Mouse (Mus musculus) MEL (cell line): ENCODE data around the gene Alg12. TPM values are rescaled to one million over a fixed set of nuclear protein-coding genes. Genes with fewer than 3 reads are reported as not detected.

Source experiments
- DNase-seq: peaks from one replicate; pipeline ENCODE4 v3.0.0; 2011; ENCODE audit warnings: low read depth, low spot score
- H3K27ac ChIP-seq: 2 replicates; pipeline ENCODE4 v1.5.1; 2012; ENCODE audit warnings: low read depth, mild to moderate bottlenecking, control low read depth, low read length, moderate library complexity; ENCODE audit not compliant: control insufficient read depth
- H3K27me3 ChIP-seq, 2 experiments: fragments of 150-350 bp in 1 of 2; sonication (generic) in 1 of 2; 2 replicates each; pipeline ENCODE4 v1.6.1; 2012; ENCODE audit warnings: low read length in 2 of 2, mild to moderate bottlenecking in 2 of 2, improper control_type of control experiment in 1 of 2, moderate library complexity in 1 of 2; ENCODE audit not compliant: insufficient read depth in 2 of 2, control insufficient read depth in 1 of 2
- H3K36me3 ChIP-seq, 2 experiments: 2 replicates each; pipeline ENCODE4 v1.6.1; 2012 to 2014; ENCODE audit warnings: low read length in 2 of 2, improper control_type of control experiment in 1 of 2, inconsistent platforms in 1 of 2, mild to moderate bottlenecking in 1 of 2; ENCODE audit not compliant: insufficient read depth in 2 of 2, control insufficient read depth in 1 of 2
- H3K4me1 ChIP-seq, 2 experiments: fragments of 150-350 bp in 1 of 2; sonication (generic) in 1 of 2; 2 replicates each; pipeline ENCODE4 v1.6.1; 2012; ENCODE audit warnings: low read length in 2 of 2, improper control_type of control experiment in 1 of 2, mild to moderate bottlenecking in 1 of 2; ENCODE audit not compliant: insufficient read depth in 2 of 2, control insufficient read depth in 1 of 2
- H3K4me3 ChIP-seq, 2 experiments: fragments of 150-350 bp in 1 of 2; sonication (generic) in 1 of 2; 2 replicates each; pipeline ENCODE4 v1.5.1; 2012; ENCODE audit warnings: low read depth in 2 of 2, low read length in 2 of 2, mild to moderate bottlenecking in 2 of 2, moderate library complexity in 2 of 2, control low read depth in 1 of 2, improper control_type of control experiment in 1 of 2; ENCODE audit not compliant: control insufficient read depth in 1 of 2, insufficient read depth in 1 of 2
- H3K79me2 ChIP-seq: 2 replicates; pipeline ENCODE4 v1.6.1; 2012; ENCODE audit warnings: mild to moderate bottlenecking, low read length, moderate library complexity; ENCODE audit not compliant: control insufficient read depth, poor library complexity, insufficient read depth
- H3K9ac ChIP-seq: 2 replicates; pipeline ENCODE4 v1.6.1; 2012; ENCODE audit warnings: low read depth, mild to moderate bottlenecking, control low read depth, low read length, moderate library complexity; ENCODE audit not compliant: control insufficient read depth, poor library complexity, severe bottlenecking
- H3K9me3 ChIP-seq: fragments of 150-350 bp; sonication (generic); replicated peaks from 2 replicates; pipeline ENCODE4 v1.6.1; 2012; ENCODE audit warnings: mild to moderate bottlenecking, low read length, improper control_type of control experiment, moderate library complexity; ENCODE audit not compliant: insufficient read depth
- ELF1 ChIP-seq: IDR thresholded peaks from 2 replicates; pipeline ENCODE4 v1.6.1; 2014; ENCODE audit warnings: low read depth, mild to moderate bottlenecking, inconsistent platforms, low read length, improper control_type of control experiment, moderate library complexity
- EP300 ChIP-seq, 2 experiments: IDR thresholded peaks; 2 replicates each; pipeline ENCODE4 v1.6.1; 2011; ENCODE audit warnings: improper control_type of control experiment in 2 of 2, low read length in 2 of 2, low read depth in 1 of 2, mild to moderate bottlenecking in 1 of 2
- JUND ChIP-seq: IDR thresholded peaks from 2 replicates; pipeline ENCODE4 v1.6.1; 2011; ENCODE audit warnings: low read depth, mild to moderate bottlenecking, improper control_type of control experiment, low read length
- KAT2A ChIP-seq: conservative IDR thresholded peaks from 2 replicates; pipeline ENCODE4 v1.6.1; 2012; ENCODE audit warnings: low read depth, low read length, improper control_type of control experiment, inconsistent platforms
- MAX ChIP-seq: IDR thresholded peaks from 2 replicates; pipeline ENCODE4 v1.6.1; 2011; ENCODE audit warnings: low read length, improper control_type of control experiment
- MEF2A ChIP-seq: IDR thresholded peaks from 2 replicates; pipeline ENCODE4 v1.6.1; 2014; ENCODE audit warnings: low read depth, mild to moderate bottlenecking, inconsistent platforms, low read length, improper control_type of control experiment; ENCODE audit not compliant: poor library complexity, insufficient replicate concordance, severe bottlenecking; ENCODE audit errors: extremely low read depth
- MYB ChIP-seq: IDR thresholded peaks from 2 replicates; pipeline ENCODE4 v1.6.1; 2011; ENCODE audit warnings: mild to moderate bottlenecking, low read depth, low read length, improper control_type of control experiment
- MYC ChIP-seq: IDR thresholded peaks from 2 replicates; pipeline ENCODE4 v1.6.1; 2011; ENCODE audit warnings: low read depth, mild to moderate bottlenecking, low read length, improper control_type of control experiment, moderate library complexity
- NRF1 ChIP-seq: IDR thresholded peaks from 2 replicates; pipeline ENCODE4 v1.6.1; 2014; ENCODE audit warnings: low read depth, mild to moderate bottlenecking, inconsistent platforms, low read length, improper control_type of control experiment, moderate library complexity; ENCODE audit not compliant: poor library complexity, insufficient read depth, severe bottlenecking
- RCOR1 ChIP-seq: IDR thresholded peaks from 2 replicates; pipeline ENCODE4 v1.6.1; 2012; ENCODE audit warnings: low read depth, mild to moderate bottlenecking, inconsistent platforms, low read length, improper control_type of control experiment
- SIN3A ChIP-seq: IDR thresholded peaks from 2 replicates; pipeline ENCODE4 v1.6.1; 2012; ENCODE audit warnings: low read length, improper control_type of control experiment, inconsistent platforms
- SMC3 ChIP-seq: IDR thresholded peaks from 2 replicates; pipeline ENCODE4 v1.6.1; 2011; ENCODE audit warnings: low read depth, low read length, improper control_type of control experiment
- TCF12 ChIP-seq: IDR thresholded peaks from 2 replicates; pipeline ENCODE4 v1.6.1; 2014; ENCODE audit warnings: low read depth, mild to moderate bottlenecking, inconsistent platforms, low read length, improper control_type of control experiment, moderate library complexity
- UBTF ChIP-seq: IDR thresholded peaks from 2 replicates; pipeline ENCODE4 v1.6.1; 2012; ENCODE audit warnings: low read depth, mild to moderate bottlenecking, inconsistent platforms, low read length, improper control_type of control experiment, moderate library complexity, borderline replicate concordance; ENCODE audit not compliant: insufficient read depth
- USF2 ChIP-seq, 2 experiments: IDR thresholded peaks; 2 replicates each; pipeline ENCODE4 v1.6.1; 2011 to 2012; ENCODE audit warnings: improper control_type of control experiment in 2 of 2, low read length in 2 of 2, borderline replicate concordance in 1 of 2, inconsistent platforms in 1 of 2, low read depth in 1 of 2, mild to moderate bottlenecking in 1 of 2; ENCODE audit not compliant: insufficient read depth in 1 of 2
- ZC3H11A ChIP-seq: IDR thresholded peaks from 2 replicates; pipeline ENCODE4 v1.6.1; 2012; ENCODE audit warnings: low read depth, mild to moderate bottlenecking, inconsistent platforms, low read length, improper control_type of control experiment
- polyA plus RNA-seq, 2 experiments: library from polyadenylated mRNA; stranded (reverse) in 1 of 2; unstranded in 1 of 2; fragments of >175 nt in 1 of 2; fragments of >200 nt in 1 of 2; gene quantifications; 2 replicates each; pipeline versions ENCODE4 v1.2.1 to v1.2.4; 2012; ENCODE audit warnings: low replicate concordance in 2 of 2, low read depth in 1 of 2; ENCODE audit not compliant: insufficient read length in 2 of 2, insufficient read depth in 1 of 2, missing spikeins in 1 of 2
- total RNA-seq: library from RNA; depleted of rRNA; stranded (reverse); fragments of 300-350 nt; gene quantifications from 2 replicates; pipeline ENCODE4 v1.2.3, GENCODE M21; 2012

Gene Alg12
- total and polyA plus RNA-seq, 3 experiments, result 13.7 to 18.6 TPM; not detected in 1

DNA sequence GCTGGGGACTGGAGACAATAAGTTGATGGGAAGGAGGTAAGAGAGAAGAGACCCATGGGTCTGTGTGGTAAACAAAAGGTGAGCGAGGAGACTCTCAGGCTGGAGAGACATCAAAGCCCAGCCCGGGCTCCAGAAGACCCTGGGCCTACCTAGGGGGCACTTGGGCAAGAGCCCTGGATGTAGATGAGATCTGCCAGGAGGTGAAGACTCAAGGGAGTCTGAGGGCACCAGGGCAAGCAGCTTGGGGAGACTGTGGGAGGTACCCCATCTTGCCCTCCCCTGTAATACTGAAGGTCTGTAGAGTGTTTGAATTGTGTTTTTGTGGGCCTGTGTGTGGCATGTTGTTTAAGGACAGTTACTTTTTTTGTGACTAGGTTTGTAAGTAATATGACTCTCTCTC lies 39.6 kb upstream of the Alg12 start:
- Histone ChIP-seq H3K9ac (no peak overlapping the region), H3K27ac (no peak overlapping the region), H3K36me3 (peaks cover 0 to 4% of the 10 kb centered on the region in 2 experiments; a peak in 2 of 4 replicates), H3K4me3 (no peak overlapping the region), H3K9me3 (no peaks in the 10 kb centered on the region), H3K79me2 (peaks cover 12% of the 10 kb centered on the region), H3K27me3 (peaks cover 0 to 2% of the 10 kb centered on the region in 2 experiments; a peak in 1 of 4 replicates), H3K4me1 (peaks cover 0 to 5% of the 10 kb centered on the region in 2 experiments; a peak in 2 of 4 replicates)
- DNase-seq, result no peak
- TF ChIP-seq ELF1 (no peak), RCOR1 (no peak), KAT2A (no peak), TCF12 (no peak), ZC3H11A (no peak), SIN3A (no peak), USF2 (IDR thresholded peaks at IDR 0.05; ENCODE audit: borderline replicate concordance in 1 of 2, insufficient read depth in 1 of 2, low read depth in 1 of 2, low read length in 2 of 2) (no peak), SMC3 (no peak), NRF1 (no peak), MAX (no peak), EP300 (IDR thresholded peaks at IDR 0.05; ENCODE audit: low read depth in 1 of 2, low read length in 2 of 2) (no peak), MYB (no peak), MYC (no peak), JUND (no peak)

DNA sequence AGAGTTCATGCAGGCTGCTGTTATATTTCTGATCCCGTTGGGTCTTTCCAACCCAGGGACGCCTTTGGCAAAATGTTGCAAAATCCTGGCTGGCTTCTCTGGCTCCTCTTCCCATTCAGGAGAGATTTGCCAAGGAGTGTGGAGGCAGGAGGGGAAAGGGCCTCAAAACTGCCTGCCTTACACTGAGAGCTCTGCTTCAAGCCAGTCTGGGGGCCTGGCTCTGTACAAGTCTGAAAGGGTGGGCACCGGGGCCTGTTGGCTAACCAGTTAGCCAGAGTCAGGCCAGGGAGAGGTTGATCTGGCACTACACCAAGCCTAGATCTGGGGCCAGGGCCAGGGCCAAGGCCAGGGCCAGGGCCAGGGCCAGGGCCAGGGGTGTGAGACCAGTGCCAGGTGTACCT lies 39.0 kb upstream of the Alg12 start:
- H3K9ac ChIP-seq, result no peak overlapping the region
- H3K4me3 ChIP-seq, result no peak overlapping the region
- DNase-seq, result no peak
- H3K27ac ChIP-seq, result no peak overlapping the region
- H3K36me3 ChIP-seq, result peaks cover 0 to 4% of the 10 kb centered on the region in 2 experiments; a peak in 2 of 4 replicates
- no peaks in the 10 kb centered on the region for H3K9me3 ChIP-seq
- TF ChIP-seq MEF2A (no peak), JUND (no peak), ELF1 (no peak), UBTF (no peak)
- H3K4me1 ChIP-seq, result peaks cover 0 to 5% of the 10 kb centered on the region in 2 experiments; a peak in 2 of 4 replicates
- peaks cover 0 to 7% of the 10 kb centered on the region in 2 experiments; a peak in 2 of 4 replicates for H3K27me3 ChIP-seq
- peaks cover 8% of the 10 kb centered on the region for H3K79me2 ChIP-seq
